Mouse (Mus musculus): ENCODE measurements around the gene Snrnp70. TPM values are rescaled to one million over a fixed set of nuclear protein-coding genes. Genes with fewer than 3 reads are reported as not detected.
"Not testable (repeated sequence)": the region's sequence is repeated elsewhere in the genome, so short reads cannot be mapped to it uniquely, and the experiment has no call there.

Gene Snrnp70
- polyA plus RNA-seq, 1 experiment from 2014 or later, result 285 TPM

DNA sequence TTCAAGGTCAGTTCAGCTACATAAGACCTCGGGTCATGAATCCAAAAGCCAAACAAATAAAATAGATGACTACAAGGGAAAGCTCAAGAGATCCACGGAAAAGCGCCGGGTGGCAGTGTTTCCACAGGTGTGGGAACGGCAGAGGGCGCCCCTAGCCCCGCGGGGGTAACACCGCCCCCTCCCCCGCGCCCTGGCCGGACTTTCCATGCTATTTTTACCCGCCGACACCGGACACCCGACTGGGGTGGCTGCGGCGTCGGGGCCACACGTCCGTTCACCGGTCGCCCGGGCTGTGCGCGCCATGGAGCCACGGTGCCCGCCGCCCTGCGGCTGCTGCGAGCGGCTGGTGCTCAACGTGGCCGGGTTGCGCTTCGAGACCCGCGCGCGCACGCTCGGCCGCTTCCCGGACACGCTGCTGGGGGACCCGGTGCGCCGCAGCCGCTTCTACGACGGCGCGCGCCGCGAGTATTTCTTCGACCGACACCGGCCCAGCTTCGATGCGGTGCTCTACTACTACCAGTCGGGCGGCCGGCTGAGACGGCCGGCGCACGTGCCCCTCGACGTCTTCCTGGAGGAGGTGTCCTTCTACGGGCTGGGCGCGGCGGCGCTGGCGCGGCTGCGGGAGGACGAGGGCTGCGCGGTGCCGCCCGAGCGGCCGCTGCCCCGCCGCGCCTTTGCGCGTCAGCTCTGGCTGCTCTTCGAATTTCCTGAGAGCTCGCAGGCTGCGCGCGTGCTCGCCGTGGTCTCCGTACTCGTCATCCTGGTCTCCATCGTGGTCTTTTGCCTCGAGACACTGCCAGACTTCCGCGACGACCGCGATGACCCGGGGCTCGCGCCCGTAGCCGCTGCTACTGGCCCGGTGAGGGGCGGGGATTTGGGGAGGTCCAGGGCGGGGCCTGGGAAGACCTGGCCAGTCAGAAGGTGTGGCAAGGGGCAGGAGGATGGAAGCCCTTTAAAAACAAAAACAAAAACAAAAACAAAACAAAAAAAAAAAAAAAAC, 10.9 kb upstream of the Snrnp70 start:
- 0 out of 2 replicates have a peak, but pooled peaks cover 3% of the 10 kb centered on the region for H3K9me3 ChIP-seq (replicated peaks)
- H3K9ac ChIP-seq, result peak overlapping the region; percentile 32
- H3K4me1 ChIP-seq, result peaks cover 6% of the 10 kb centered on the region
- WGBS, result 2% methylated on average over 112 of the region's 114 CpGs
- peak overlapping the region; percentile 34 for H3K4me3 ChIP-seq
- H3K4me2 ChIP-seq (replicated peaks), result peak overlapping the region; percentile 48
- no peaks in the 10 kb centered on the region for H3K36me3 ChIP-seq
- peaks cover 70% of the 10 kb centered on the region for H3K27me3 ChIP-seq
- ATAC-seq (ENCODE audit: low FRiP score), result no peak
- no peak overlapping the region for H3K27ac ChIP-seq

DNA sequence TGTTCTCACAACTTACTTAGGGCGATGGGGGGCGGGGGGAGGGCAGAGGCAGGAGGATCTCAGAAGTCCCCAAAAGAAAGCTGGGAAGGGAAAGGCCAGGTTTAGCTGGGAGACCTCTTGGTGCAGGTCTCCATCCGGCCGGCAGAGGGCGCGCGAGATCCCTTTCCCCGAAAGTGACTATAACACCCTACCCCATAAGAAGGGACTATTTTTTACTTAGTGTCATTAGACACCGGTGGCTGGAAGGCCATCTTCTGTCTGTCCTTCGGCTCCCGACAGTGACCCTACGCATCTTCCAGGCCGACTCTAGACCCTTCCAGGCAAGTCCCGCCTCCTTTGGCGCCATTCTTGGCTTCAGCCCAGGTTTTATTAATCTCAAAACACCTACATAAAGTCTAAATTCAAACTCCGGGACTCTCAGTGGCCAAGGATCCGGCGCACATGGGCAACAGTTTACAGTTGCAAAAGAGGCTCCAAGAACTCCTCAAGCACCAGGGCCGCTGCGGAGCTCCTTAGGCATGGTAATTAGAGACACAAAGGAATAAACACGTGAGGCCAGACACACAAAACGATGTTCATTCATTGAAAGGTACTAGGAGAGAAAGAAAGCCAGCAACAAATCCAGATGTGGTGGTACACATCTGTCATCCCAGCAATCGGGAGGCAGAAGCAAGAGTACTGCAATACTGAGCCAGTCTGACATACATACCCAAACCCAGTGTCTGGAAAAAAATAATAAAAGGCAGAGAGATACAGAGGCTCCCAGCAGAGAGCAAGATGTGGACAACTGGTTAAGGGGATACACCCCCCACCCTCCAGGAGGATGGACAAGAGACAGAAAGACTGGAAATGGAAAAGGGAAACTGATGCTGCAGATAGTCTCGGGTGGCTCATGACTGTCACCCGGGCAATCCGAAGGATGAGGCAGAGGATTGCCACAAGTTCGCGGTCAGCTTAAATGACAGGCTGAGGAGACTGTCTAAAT, 9.8 kb upstream of the Snrnp70 start, which contains the start of gene Kcna7:
Gene Kcna7 (plus strand): TSS at position 563 of the 985 bp plus-strand sequence.
- H3K9ac ChIP-seq, result peak within 1 kb of the TSS; percentile 32; the same call in 1 of the 2 replicates
- H3K9me3 ChIP-seq (replicated peaks), result 0 out of 2 replicates have a peak, but pooled peaks cover 3% of the 10 kb centered on the region
- peaks cover 6% of the 10 kb centered on the region for H3K4me1 ChIP-seq
- H3K4me3 ChIP-seq, result peak within 1 kb of the TSS; percentile 34
- peak within 1 kb of the TSS; percentile 48 for H3K4me2 ChIP-seq (replicated peaks)
- no peaks in the 10 kb centered on the region for H3K36me3 ChIP-seq
- WGBS, result 12% methylated on average over 28 of the region's 28 CpGs
- ATAC-seq (ENCODE audit: low FRiP score), result no peak
- H3K27me3 ChIP-seq, result peaks cover 59% of the 10 kb centered on the region
- no peak within 1 kb of the TSS for H3K27ac ChIP-seq

DNA sequence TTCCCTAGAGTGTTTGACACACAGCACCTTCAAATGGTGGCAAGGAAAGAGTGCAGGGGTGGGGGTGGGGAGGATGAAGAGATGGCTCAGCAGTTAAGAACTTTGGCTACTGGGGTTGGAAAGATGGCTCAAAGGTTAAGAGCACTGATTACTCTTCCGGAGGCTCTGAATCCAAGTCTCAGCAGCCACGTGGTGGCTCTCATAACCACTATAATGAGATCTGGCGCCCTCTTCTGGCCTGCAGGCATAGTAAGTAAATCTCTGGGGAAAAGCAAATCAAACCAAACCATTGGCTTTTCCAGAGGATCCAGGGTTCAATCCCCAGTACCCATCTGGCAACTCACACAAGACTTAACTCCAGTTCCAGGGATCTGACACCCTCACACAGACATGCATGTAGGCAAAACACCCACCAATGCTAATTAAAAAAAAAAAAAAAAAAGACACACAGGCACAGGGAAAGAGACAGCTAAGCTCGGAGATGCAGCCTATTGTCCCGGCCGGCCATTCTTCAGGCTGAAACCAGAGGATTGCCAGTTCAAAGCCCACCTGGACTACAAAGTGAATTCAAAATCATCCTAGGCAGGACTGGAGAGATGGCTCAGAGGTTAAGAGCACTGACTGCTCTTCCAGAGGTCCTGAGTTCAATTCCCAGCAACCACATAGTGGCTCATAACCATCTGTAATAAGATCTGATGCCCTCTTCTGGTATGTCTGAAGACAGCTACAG, 8.2 kb upstream of the Snrnp70 start:
- Histone ChIP-seq H3K4me1 (peaks cover 6% of the 10 kb centered on the region), H3K27me3 (peaks cover 43% of the 10 kb centered on the region), H3K27ac (no peak overlapping the region), H3K9ac (no peak overlapping the region), H3K9me3 (replicated peaks) (0 out of 2 replicates have a peak, but pooled peaks cover 3% of the 10 kb centered on the region), H3K4me2 (replicated peaks) (no peak overlapping the region), H3K4me3 (no peak overlapping the region), H3K36me3 (no peaks in the 10 kb centered on the region)
- WGBS, result 44% methylated on average over 6 of the region's 6 CpGs
- no peak for ATAC-seq (ENCODE audit: low FRiP score)

DNA sequence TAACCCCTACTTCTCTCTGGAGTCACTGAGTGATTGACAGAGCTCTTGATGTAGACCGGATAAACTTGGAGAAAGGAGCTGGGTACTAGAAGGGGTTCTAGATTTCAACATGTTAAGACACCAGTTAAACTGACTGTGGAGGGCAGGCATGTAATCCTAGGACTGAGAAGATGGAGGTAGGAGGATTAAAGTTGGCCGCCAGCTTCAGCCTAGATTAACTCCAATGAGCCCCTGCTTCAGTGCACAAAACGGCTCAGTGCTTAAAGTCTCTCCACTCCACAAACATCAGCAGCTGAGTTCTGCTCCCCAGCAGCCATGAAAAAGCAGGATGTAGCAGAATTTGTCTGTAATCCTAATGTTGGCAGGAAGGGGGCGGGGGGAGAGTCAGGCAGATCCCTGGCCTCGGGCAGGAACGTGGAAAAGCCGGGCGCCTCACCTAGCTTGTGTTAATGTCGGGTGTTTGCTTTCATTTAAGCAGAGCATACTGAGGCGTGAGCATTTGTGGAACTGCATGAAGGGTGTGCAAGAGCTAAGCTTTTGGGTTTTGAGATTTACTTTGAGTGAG, 6.1 kb upstream of the Snrnp70 start:
- H3K27me3 ChIP-seq, result peaks cover 22% of the 10 kb centered on the region
- no peak overlapping the region for H3K4me2 ChIP-seq (replicated peaks)
- no peak overlapping the region for H3K9ac ChIP-seq
- H3K9me3 ChIP-seq (replicated peaks), result 0 out of 2 replicates have a peak, but pooled peaks cover 3% of the 10 kb centered on the region
- no peak for ATAC-seq (ENCODE audit: low FRiP score)
- peaks cover 4% of the 10 kb centered on the region for H3K4me1 ChIP-seq
- H3K36me3 ChIP-seq, result no peaks in the 10 kb centered on the region
- H3K27ac ChIP-seq, result no peak overlapping the region
- no peak overlapping the region for H3K4me3 ChIP-seq
- 76% methylated on average over 10 of the region's 10 CpGs for WGBS

DNA sequence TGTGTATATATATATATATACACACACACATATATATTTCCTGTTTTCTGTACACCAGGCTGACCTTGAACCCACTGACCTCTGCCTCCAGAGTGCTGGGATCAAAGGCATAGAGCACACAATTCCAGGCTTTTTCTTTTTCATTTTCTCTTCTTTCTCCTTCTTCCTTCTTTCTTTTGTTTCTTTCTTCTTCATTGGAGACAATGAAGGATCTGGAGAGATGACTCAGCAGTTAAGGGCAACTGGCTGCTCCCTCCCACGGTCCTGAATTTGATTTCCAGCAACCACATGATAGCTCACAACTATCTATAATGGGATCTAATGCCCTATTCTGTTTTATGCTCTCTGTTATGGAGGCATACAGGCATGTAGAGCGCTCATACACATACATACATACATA, 1.2 kb upstream of the Snrnp70 start:
- no peak for ATAC-seq (ENCODE audit: low FRiP score)
- Histone ChIP-seq H3K27me3 (no peaks in the 10 kb centered on the region), H3K4me1 (peaks cover 19% of the 10 kb centered on the region), H3K9ac (no peak overlapping the region), H3K27ac (no peak overlapping the region), H3K36me3 (peaks cover 9% of the 10 kb centered on the region), H3K9me3 (replicated peaks) (no peaks in the 10 kb centered on the region), H3K4me2 (replicated peaks) (no peak overlapping the region), H3K4me3 (no peak overlapping the region)
- WGBS, result 75% methylated on average over 2 of the region's 2 CpGs

DNA sequence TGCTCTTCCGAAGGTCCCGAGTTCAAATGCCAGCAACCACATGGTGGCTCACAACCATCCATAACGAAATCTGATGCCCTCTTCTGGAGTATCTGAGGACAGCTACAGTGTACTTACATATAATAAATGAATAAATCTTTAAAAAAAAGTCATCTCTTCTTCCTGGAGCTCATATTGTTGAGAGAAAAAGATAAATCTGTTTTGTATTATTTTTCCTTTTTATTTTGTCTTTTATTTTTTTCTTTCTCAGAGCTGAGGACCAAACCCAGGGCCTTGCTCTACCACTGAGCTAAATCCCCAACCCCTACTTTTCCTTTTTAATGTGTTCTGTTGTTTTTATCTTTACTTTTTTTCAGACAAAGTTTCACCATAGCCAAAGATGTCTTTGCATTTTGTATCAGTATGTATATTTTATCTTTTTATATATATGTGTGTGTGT, 814 bp upstream of the Snrnp70 start:
- WGBS, result 4% methylated on average over 3 of the region's 3 CpGs
- H3K4me3 ChIP-seq, result peak overlapping the region; percentile 86
- H3K27ac ChIP-seq, result peak overlapping the region; percentile 76; the same call in 1 of the 2 replicates
- H3K9me3 ChIP-seq (replicated peaks); H3K27me3 ChIP-seq: not testable (repeated sequence)
- peak; percentile 37; the same call in 1 of the 2 replicates for ATAC-seq (ENCODE audit: low FRiP score)
- H3K36me3 ChIP-seq, result peaks cover 13% of the 10 kb centered on the region
- H3K4me2 ChIP-seq (replicated peaks), result peak overlapping the region; percentile 58
- H3K4me1 ChIP-seq, result peaks cover 19% of the 10 kb centered on the region
- peak overlapping the region; percentile 51; the same call in 1 of the 2 replicates for H3K9ac ChIP-seq

DNA sequence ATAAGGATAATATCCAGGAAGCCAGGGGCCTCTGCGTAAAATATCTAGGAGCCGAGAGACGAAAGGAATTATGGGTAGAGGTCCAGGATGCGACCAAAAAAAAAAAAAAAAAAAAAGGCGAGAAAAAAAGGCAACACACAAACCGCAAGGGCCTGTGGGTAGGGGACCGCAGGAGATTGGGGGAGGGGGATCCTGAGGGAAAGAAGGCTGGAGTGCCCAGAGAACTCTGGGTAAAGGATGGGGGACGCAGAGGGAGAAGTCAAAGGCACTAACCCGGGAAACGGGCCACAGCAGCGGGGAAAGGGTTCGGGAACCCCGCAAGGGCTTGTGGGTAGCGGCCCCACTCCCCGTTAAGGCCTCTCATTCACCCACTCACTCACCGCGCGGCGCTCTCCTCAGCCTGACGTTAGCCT, 407 bp downstream of the Snrnp70 start:
- Histone ChIP-seq H3K27ac (peak overlapping the region; percentile 99), H3K9me3 (replicated peaks) (no peaks in the 10 kb centered on the region), H3K4me2 (replicated peaks) (peak overlapping the region; percentile 84), H3K4me3 (peak overlapping the region; percentile 86), H3K4me1 (peaks cover 19% of the 10 kb centered on the region), H3K9ac (peak overlapping the region; percentile 93), H3K27me3 (no peaks in the 10 kb centered on the region), H3K36me3 (peaks cover 24% of the 10 kb centered on the region)
- 3% methylated on average over 19 of the region's 20 CpGs for WGBS
- ATAC-seq (ENCODE audit: low FRiP score), result peak; percentile 82

DNA sequence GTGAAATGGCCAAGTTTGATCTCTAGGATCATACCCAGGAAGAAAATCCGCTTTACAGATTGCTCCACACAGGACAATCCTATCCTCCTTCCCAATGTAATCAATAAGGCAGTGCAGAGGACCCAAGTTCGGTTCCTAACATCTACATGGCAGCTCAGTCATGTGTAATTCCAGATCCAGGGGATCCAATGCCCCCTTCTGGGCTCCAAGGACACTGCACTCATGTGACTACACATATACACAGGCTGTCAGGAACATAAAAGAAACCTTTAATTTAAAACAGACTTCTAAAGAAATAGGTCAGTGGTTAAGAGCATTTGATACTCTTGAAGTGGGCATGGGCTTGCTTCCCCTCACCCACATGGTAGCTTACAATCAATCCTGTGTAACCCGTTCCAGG, 9.5 kb downstream of the Snrnp70 start:
- Histone ChIP-seq H3K27me3 (no peaks in the 10 kb centered on the region), H3K9ac (no peak overlapping the region), H3K4me2 (replicated peaks) (no peak overlapping the region), H3K9me3 (replicated peaks) (no peaks in the 10 kb centered on the region), H3K4me1 (no peaks in the 10 kb centered on the region), H3K4me3 (no peak overlapping the region), H3K27ac (no peak overlapping the region), H3K36me3 (peaks cover 96% of the 10 kb centered on the region)
- no peak for ATAC-seq (ENCODE audit: low FRiP score)
- 87% methylated on average over 3 of the region's 3 CpGs for WGBS

DNA sequence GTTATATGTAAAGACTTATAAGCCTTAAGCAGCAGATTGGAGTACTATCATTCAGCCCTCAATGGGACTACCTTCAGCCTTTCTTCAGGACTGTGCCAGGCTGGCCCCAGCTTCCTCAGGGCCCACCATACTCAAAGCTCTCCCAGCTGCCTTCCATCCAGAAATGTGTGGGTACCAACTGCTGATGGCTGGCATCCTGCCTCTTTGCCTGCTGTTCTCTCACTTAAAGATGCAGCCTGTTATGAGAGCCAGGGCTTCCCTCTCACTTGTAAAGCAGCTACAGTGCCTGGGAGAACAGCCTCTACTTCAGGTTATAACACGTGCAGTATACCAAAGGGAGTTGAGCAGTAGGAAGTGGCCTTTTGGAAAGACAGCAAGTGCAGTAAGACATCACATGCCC, 19.5 kb downstream of the Snrnp70 start:
- no peak overlapping the region for H3K27ac ChIP-seq
- no peaks in the 10 kb centered on the region for H3K4me1 ChIP-seq
- H3K4me2 ChIP-seq (replicated peaks), result no peak overlapping the region
- no peaks in the 10 kb centered on the region for H3K27me3 ChIP-seq
- 92% methylated on average over 1 of the region's 1 CpGs for WGBS
- H3K36me3 ChIP-seq, result peaks cover 85% of the 10 kb centered on the region
- H3K9ac ChIP-seq, result no peak overlapping the region
- H3K4me3 ChIP-seq, result no peak overlapping the region
- H3K9me3 ChIP-seq (replicated peaks), result no peaks in the 10 kb centered on the region
- no peak for ATAC-seq (ENCODE audit: low FRiP score)

DNA sequence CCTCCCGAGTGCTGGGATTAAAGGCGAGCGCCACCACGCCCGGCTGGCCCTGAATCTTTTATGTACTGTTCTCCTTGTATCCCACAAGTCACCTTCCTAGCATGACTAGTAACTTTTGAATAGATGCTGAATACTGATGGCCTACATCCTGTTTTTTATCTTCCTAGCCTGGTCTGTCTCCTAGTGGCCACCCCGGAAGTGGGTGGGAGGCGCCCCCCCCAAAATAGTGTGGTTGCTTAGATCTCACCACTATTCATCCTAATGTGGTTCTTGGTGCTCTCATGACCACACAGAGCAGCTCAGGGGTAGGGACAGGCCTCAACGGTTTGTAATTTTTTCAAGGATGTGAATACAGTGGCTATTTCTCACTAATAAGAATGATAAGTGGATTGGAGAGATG, 20.9 kb downstream of the Snrnp70 start:
- Histone ChIP-seq H3K4me1 (peaks cover 14% of the 10 kb centered on the region), H3K4me3 (no peak overlapping the region), H3K27ac (no peak overlapping the region), H3K27me3 (peaks cover 7% of the 10 kb centered on the region), H3K9me3 (replicated peaks) (no peaks in the 10 kb centered on the region), H3K4me2 (replicated peaks) (no peak overlapping the region), H3K9ac (no peak overlapping the region), H3K36me3 (peaks cover 71% of the 10 kb centered on the region)
- no peak for ATAC-seq (ENCODE audit: low FRiP score)
- WGBS, result 94% methylated on average over 8 of the region's 8 CpGs

DNA sequence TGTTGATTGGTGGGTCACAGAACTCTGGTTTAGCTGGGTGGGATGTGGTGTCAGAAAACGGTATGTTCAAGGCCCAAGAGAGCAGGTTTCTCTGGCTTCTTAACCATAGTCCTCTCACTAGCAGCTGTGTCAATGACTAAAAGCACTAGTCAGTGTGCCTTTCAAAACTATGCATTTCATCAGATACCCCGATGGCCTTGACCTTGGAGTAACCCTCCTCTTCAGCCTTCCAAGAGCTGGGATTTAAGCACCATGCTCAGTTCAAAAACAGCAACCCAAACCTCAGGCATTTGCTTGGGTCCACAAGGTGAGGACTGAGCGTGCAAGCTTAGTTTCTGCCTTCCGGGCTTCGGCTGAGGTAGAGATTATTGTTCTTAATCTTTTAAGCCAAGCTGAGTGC, 23.2 kb downstream of the Snrnp70 start:
- H3K27me3 ChIP-seq, result peaks cover 25% of the 10 kb centered on the region
- no peaks in the 10 kb centered on the region for H3K9me3 ChIP-seq (replicated peaks)
- no peak overlapping the region for H3K4me2 ChIP-seq (replicated peaks)
- no peak overlapping the region for H3K27ac ChIP-seq
- H3K9ac ChIP-seq, result no peak overlapping the region
- peaks cover 26% of the 10 kb centered on the region for H3K4me1 ChIP-seq
- 91% methylated on average over 5 of the region's 5 CpGs for WGBS
- H3K4me3 ChIP-seq, result no peak overlapping the region
- H3K36me3 ChIP-seq, result peaks cover 49% of the 10 kb centered on the region
- no peak for ATAC-seq (ENCODE audit: low FRiP score)
